In the genomic region with DNA sequence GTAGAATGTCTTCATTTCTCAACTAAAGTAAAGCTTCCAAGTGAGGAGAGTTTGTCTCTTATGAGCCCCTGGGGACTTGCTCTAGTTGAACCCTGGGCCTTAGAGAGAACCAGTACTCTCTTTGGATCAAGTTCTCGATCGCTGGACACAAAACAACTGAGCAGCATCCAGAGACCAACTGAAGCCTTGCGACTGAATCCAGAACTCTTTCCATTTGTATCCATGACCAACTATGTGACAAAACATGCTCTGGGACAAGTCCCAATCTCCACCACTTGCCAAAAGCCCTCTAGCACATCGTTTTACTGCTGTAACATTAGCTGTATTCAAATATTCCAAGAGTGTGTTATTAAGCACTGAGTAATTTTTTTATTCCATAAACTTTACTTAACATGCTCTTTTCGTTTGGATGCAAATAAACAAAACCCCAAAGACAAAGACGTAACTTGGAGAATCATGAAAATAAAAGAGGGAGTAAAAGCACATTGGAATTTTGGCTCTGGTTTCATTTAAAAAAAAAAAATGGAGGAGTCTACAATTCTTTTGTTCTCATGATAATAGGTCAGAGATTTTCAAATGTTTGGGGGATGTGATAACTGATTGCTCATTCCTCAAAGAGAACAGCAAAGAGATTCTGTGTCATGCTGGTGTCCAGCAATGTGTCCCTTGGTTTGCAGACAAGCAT, we compare ENCODE assay signal across 21 mouse cellular contexts.
DNase-seq lines count a peak whose midpoint lies in the region; ATAC-seq lines count a peak whose summit lies in the region.
"Had no signal": no experiment of that assay in that cellular context is flagged by ENCODE, and none has a peak within 500 bp of the region (broad histone marks: within the 10 kb centered on the region; RNA-seq: fewer than 3 reads in every experiment).

No protein-coding gene starts in this region.

- no peaks in the 10 kb centered on the region for H3K9me3 ChIP-seq in heart, embryonic 12.5 days (replicated peaks)
- H3K9me3 ChIP-seq in midbrain, embryonic 11.5 days (ENCODE audit: control insufficient read depth, low read length), result no peaks in the 10 kb centered on the region
- H3K9me3 ChIP-seq in midbrain, embryonic 13.5 days, result no peaks in the 10 kb centered on the region
- H3K9me3 ChIP-seq: hindbrain, embryonic 10.5 days; limb, embryonic 15.5 days; neural tube, embryonic 15.5 days had no signal

- no peak overlapping the region for H3K9ac ChIP-seq in heart, embryonic 12.5 days
- H3K9ac ChIP-seq in midbrain, embryonic 11.5 days (ENCODE audit: low read length), result no peak overlapping the region
- H3K9ac ChIP-seq in midbrain, embryonic 13.5 days (replicated peaks), result no peak overlapping the region
- H3K9ac ChIP-seq: limb, embryonic 15.5 days; neural tube, embryonic 15.5 days had no signal

- WGBS in heart, embryonic 12.5 days, result 82% methylated on average over 6 of the region's 6 CpGs
- 87% methylated on average over 6 of the region's 6 CpGs for WGBS in midbrain, embryonic 11.5 days
- WGBS in midbrain, embryonic 13.5 days, result 92% methylated on average over 6 of the region's 6 CpGs

- peak; percentile 24 for DNase-seq in heart, adult 8-10 months (ENCODE audit: low spot score)
- DNase-seq in midbrain, embryonic 11.5 days (ENCODE audit: low spot score, missing footprints), result peak; percentile 56
- peak; percentile 9 for DNase-seq in gastrocnemius, postnatal 10 days
- DNase-seq in heart, postnatal 4 days, result peak; percentile 8
- no peak for DNase-seq in layer of hippocampus, adult 8-10 months (ENCODE audit: low spot score in 2 of 2)
- no peak for DNase-seq in thymus, adult 18-20 months
- DNase-seq: adrenal gland, postnatal 36 days; B cell, adult 2 months; cerebellum, adult 11-12 months; cerebellum, postnatal 36 days; kidney, adult 18-20 months; right cerebral cortex, postnatal 25 days had no signal

- H3K36me3 ChIP-seq in heart, embryonic 12.5 days, result no peaks in the 10 kb centered on the region
- no peaks in the 10 kb centered on the region for H3K36me3 ChIP-seq in midbrain, embryonic 11.5 days (ENCODE audit: control insufficient read depth, insufficient read depth, low read length)
- no peaks in the 10 kb centered on the region for H3K36me3 ChIP-seq in midbrain, embryonic 13.5 days
- H3K36me3 ChIP-seq: hindbrain, embryonic 10.5 days; limb, embryonic 15.5 days; neural tube, embryonic 15.5 days had no signal

- ATAC-seq in heart, embryonic 12.5 days (ENCODE audit: insufficient number of reproducible peaks, low FRiP score), result no peak
- no peak for ATAC-seq in midbrain, embryonic 11.5 days (ENCODE audit: low FRiP score)
- no peak for ATAC-seq in midbrain, embryonic 13.5 days
- ATAC-seq: midbrain, embryonic 16.5 days had no signal

- H3K27ac ChIP-seq in heart, embryonic 12.5 days (ENCODE audit: poor library complexity, severe bottlenecking), result no peak overlapping the region
- H3K27ac ChIP-seq in midbrain, embryonic 11.5 days (ENCODE audit: low read depth, low read length), result no peak overlapping the region
- no peak overlapping the region for H3K27ac ChIP-seq in midbrain, embryonic 13.5 days
- H3K27ac ChIP-seq: hindbrain, embryonic 10.5 days; kidney, postnatal 0 days; limb, embryonic 15.5 days; neural tube, embryonic 15.5 days; stomach, postnatal 0 days had no signal

- no peak overlapping the region for H3K4me2 ChIP-seq in heart, embryonic 12.5 days
- H3K4me2 ChIP-seq in midbrain, embryonic 11.5 days, result no peak overlapping the region
- no peak overlapping the region for H3K4me2 ChIP-seq in midbrain, embryonic 13.5 days (replicated peaks)
- H3K4me2 ChIP-seq: limb, embryonic 15.5 days; neural tube, embryonic 15.5 days had no signal

- H3K4me1 ChIP-seq in heart, embryonic 12.5 days (replicated peaks), result peaks cover 16% of the 10 kb centered on the region
- H3K4me1 ChIP-seq in midbrain, embryonic 11.5 days (ENCODE audit: control insufficient read depth, insufficient read depth, low read length), result no peaks in the 10 kb centered on the region
- H3K4me1 ChIP-seq in midbrain, embryonic 13.5 days (replicated peaks), result no peaks in the 10 kb centered on the region
- H3K4me1 ChIP-seq: limb, embryonic 15.5 days; megakaryocyte, embryonic 14.5 days had no signal

- no peaks in the 10 kb centered on the region for H3K27me3 ChIP-seq in heart, embryonic 12.5 days (replicated peaks)
- no peaks in the 10 kb centered on the region for H3K27me3 ChIP-seq in midbrain, embryonic 11.5 days (ENCODE audit: control insufficient read depth, insufficient read depth, low read length)
- no peaks in the 10 kb centered on the region for H3K27me3 ChIP-seq in midbrain, embryonic 13.5 days
- H3K27me3 ChIP-seq: limb, embryonic 15.5 days; megakaryocyte, embryonic 14.5 days; neural tube, embryonic 15.5 days had no signal

- H3K4me3 ChIP-seq in heart, embryonic 12.5 days, result no peak overlapping the region
- no peak overlapping the region for H3K4me3 ChIP-seq in midbrain, embryonic 11.5 days (ENCODE audit: low read depth, low read length)
- no peak overlapping the region for H3K4me3 ChIP-seq in midbrain, embryonic 13.5 days (replicated peaks)
- H3K4me3 ChIP-seq: hindbrain, embryonic 10.5 days; limb, embryonic 15.5 days; megakaryocyte, embryonic 14.5 days; neural tube, embryonic 15.5 days had no signal

Comparison
In these comparisons a context has a peak if more than half of its experiments do, and no peak if none do; other contexts are left out.
1. DNase-seq: peak in heart, adult 8-10 months (single experiment), midbrain, embryonic 11.5 days (single experiment), gastrocnemius, postnatal 10 days (single experiment) and heart, postnatal 4 days (single experiment); none in layer of hippocampus, adult 8-10 months (0 of 2) and thymus, adult 18-20 months (0 of 2).